ENCODE assay signal across 9 mouse cellular contexts in genomic region chr16:49858907-49859853, GRCm38 (mm10). TPM values are rescaled to one million over a fixed set of nuclear protein-coding genes. Genes with fewer than 3 reads are reported as not detected.
DNase-seq lines count a peak whose midpoint lies in the region; ATAC-seq lines count a peak whose summit lies in the region.
"Had no signal": no experiment of that assay in that cellular context is flagged by ENCODE, and none has a peak within 500 bp of the region (broad histone marks: within the 10 kb centered on the region; RNA-seq: fewer than 3 reads in every experiment).

No protein-coding gene starts in this region.

- H3K4me1 ChIP-seq in embryonic facial prominence, embryonic 13.5 days, result peaks cover 24% of the 10 kb centered on the region
- peaks cover 36% of the 10 kb centered on the region for H3K4me1 ChIP-seq in embryonic facial prominence, embryonic 10.5 days
- peaks cover 4% of the 10 kb centered on the region; the same call in 1 of the 2 replicates for H3K4me1 ChIP-seq in neural tube, embryonic 14.5 days (ENCODE audit: control insufficient read depth, insufficient read depth, low read length)

- DNase-seq in embryonic facial prominence, embryonic 10.5 days (ENCODE audit: low spot score), result no peak
- peak; percentile 36 to 41 for DNase-seq in urinary bladder, postnatal 36 days (ENCODE audit: low spot score in 2 of 2)
- no peak for DNase-seq in urinary bladder, postnatal 10 days (ENCODE audit: low spot score)
- peak; percentile 22 for DNase-seq in kidney, postnatal 14 days
- no peak for DNase-seq in right cerebral cortex, postnatal 25 days
- DNase-seq in layer of hippocampus, adult 11-12 months (ENCODE audit: low spot score), result no peak

- H3K9ac ChIP-seq in embryonic facial prominence, embryonic 13.5 days, result no peak overlapping the region
- H3K9ac ChIP-seq in neural tube, embryonic 14.5 days (replicated peaks; ENCODE audit: low read depth, low read length), result no peak overlapping the region

- no peaks in the 10 kb centered on the region for H3K27me3 ChIP-seq in embryonic facial prominence, embryonic 13.5 days
- H3K27me3 ChIP-seq in embryonic facial prominence, embryonic 10.5 days (replicated peaks; ENCODE audit: low read depth, poor library complexity, severe bottlenecking), result no peaks in the 10 kb centered on the region
- H3K27me3 ChIP-seq in neural tube, embryonic 14.5 days (ENCODE audit: control insufficient read depth, insufficient read depth, low read length), result no peaks in the 10 kb centered on the region
- H3K27me3 ChIP-seq: Patski had no signal

- no peaks in the 10 kb centered on the region for H3K36me3 ChIP-seq in embryonic facial prominence, embryonic 13.5 days
- peaks cover 6% of the 10 kb centered on the region; the same call in 1 of the 2 replicates for H3K36me3 ChIP-seq in embryonic facial prominence, embryonic 10.5 days (replicated peaks)
- H3K36me3 ChIP-seq in neural tube, embryonic 14.5 days (ENCODE audit: control insufficient read depth, insufficient read depth, low read length), result no peaks in the 10 kb centered on the region

- no peak for ATAC-seq in embryonic facial prominence, embryonic 13.5 days (ENCODE audit: insufficient number of reproducible peaks, insufficient read depth, low FRiP score, low TSS enrichment, low read depth)
- ATAC-seq in neural tube, embryonic 14.5 days (ENCODE audit: low read depth), result no peak
- ATAC-seq: Patski had no signal

- peak overlapping the region; percentile 76; the same call in 1 of the 2 replicates for H3K4me2 ChIP-seq in embryonic facial prominence, embryonic 13.5 days
- H3K4me2 ChIP-seq in neural tube, embryonic 14.5 days (ENCODE audit: low read depth, low read length), result peak overlapping the region; percentile 40; the same call in 1 of the 2 replicates

- H3K27ac ChIP-seq in embryonic facial prominence, embryonic 13.5 days, result no peak overlapping the region
- no peak overlapping the region for H3K27ac ChIP-seq in embryonic facial prominence, embryonic 10.5 days (replicated peaks)
- no peak overlapping the region for H3K27ac ChIP-seq in neural tube, embryonic 14.5 days (ENCODE audit: low read depth, low read length)

- H3K9me3 ChIP-seq in embryonic facial prominence, embryonic 13.5 days, result no peaks in the 10 kb centered on the region
- H3K9me3 ChIP-seq in embryonic facial prominence, embryonic 10.5 days, result no peaks in the 10 kb centered on the region
- no peaks in the 10 kb centered on the region for H3K9me3 ChIP-seq in neural tube, embryonic 14.5 days (ENCODE audit: control insufficient read depth, low read length)

- WGBS in embryonic facial prominence, embryonic 13.5 days, result 78% methylated on average over 4 of the region's 4 CpGs
- WGBS in embryonic facial prominence, embryonic 10.5 days, result 84% methylated on average over 4 of the region's 4 CpGs
- 78% methylated on average over 4 of the region's 4 CpGs for WGBS in neural tube, embryonic 14.5 days

- H3K4me3 ChIP-seq in embryonic facial prominence, embryonic 13.5 days, result no peak overlapping the region
- H3K4me3 ChIP-seq in embryonic facial prominence, embryonic 10.5 days, result no peak overlapping the region
- no peak overlapping the region for H3K4me3 ChIP-seq in neural tube, embryonic 14.5 days (ENCODE audit: low read depth, low read length)

RNA-seq across cellular contexts. Expression of gene Cd47, which starts 58.8 kb away (rescaled TPM):
- 70.1 and 83.0 TPM in 2 replicates for polyA plus RNA-seq in embryonic facial prominence, embryonic 13.5 days (2015; fragmentation: Nextera tagmentation; extraction: Ambion mirVana)
- 27.6 and 32.2 TPM in 2 replicates for polyA plus RNA-seq in embryonic facial prominence, embryonic 10.5 days (2016; fragmentation: Nextera tagmentation; extraction: Ambion mirVana)
- 139 and 166 TPM in 2 replicates for polyA plus RNA-seq in neural tube, embryonic 14.5 days (2014; fragmentation: Nextera tagmentation; extraction: Ambion mirVana)

Comparison
In these comparisons a context has a peak if more than half of its experiments do, and no peak if none do; other contexts are left out.
1. DNase-seq: peak in urinary bladder, postnatal 36 days (2 of 2) and kidney, postnatal 14 days (single experiment); none in embryonic facial prominence, embryonic 10.5 days (single experiment), urinary bladder, postnatal 10 days (single experiment), right cerebral cortex, postnatal 25 days (single experiment) and layer of hippocampus, adult 11-12 months (single experiment).